Mouse (Mus musculus): Measurements from ENCODE around the gene Rabl3.

DNA sequence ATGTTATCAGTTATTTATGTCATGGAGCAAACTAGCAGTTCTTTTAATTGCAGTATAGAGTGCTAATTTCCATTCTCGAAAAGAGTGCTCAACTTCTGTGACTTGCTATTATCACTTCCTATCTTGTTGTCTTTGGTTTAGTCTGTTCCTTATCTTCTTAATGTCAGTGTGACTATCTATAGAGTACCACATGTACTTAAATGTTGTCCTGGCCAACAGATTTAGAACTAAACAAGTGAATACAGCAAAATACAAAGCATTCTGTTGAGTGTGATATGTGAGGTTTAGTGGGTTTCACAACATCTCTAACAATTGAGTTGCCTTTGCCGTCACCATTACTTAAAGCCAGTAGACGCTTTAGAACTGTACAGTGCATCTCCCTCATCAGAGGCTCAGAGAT lies 13.1 kb downstream of the Rabl3 start:
- no peak for TF ChIP-seq POLR2A (IDR thresholded peaks at IDR 0.05; ENCODE audit: control insufficient read depth, extremely low read depth, insufficient read depth, low read length, poor library complexity)
- no peak for TF ChIP-seq CTCF (IDR thresholded peaks at IDR 0.05; ENCODE audit: borderline replicate concordance, control insufficient read depth, extremely low read depth, insufficient read depth, low read length, poor library complexity)

All from thymus, adult 2 months (tissue).